Mouse (Mus musculus): ENCODE results near the gene Kctd13.
"Not testable (repeated sequence)": the region's sequence is repeated elsewhere in the genome, so short reads cannot be mapped to it uniquely, and the experiment has no call there.

The Kctd13 gene

DNA sequence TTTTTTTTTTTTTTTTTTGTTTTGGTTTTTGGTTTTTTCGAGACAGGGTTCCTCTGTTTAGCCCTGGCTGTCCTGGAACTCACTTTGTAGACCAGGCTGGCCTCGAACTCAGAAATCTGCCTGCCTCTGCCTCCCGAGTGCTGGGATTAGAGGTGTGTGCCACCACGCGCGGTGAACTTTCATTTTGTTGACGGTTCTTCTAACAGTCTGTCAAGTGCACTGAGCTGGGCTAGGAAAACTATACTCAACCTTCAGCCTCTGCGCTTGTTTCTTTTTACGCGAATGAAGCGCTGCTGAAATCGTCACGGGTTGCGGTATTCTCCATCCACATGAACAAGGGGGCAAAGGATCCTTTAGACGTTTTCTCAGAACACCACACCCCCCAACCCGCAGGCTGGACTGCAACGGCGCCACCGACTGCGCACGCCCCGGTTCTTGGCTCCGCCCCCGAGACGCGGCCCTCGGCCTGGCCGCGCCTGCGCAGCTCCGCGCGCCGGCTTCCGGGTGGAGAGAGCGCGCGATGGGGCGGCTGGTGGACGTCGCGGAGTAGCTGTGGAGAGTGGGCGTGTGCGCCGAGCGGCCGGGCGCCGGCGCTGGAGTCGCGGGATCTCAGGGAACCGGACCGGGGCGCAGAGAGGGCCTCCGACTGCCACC, at the start of gene Kctd13:
Kctd13 (plus strand) TSS at position 496 of the 654 bp plus-strand sequence.
- in situ Hi-C loops (cut with MseI, MboI), result no loop called here

DNA sequence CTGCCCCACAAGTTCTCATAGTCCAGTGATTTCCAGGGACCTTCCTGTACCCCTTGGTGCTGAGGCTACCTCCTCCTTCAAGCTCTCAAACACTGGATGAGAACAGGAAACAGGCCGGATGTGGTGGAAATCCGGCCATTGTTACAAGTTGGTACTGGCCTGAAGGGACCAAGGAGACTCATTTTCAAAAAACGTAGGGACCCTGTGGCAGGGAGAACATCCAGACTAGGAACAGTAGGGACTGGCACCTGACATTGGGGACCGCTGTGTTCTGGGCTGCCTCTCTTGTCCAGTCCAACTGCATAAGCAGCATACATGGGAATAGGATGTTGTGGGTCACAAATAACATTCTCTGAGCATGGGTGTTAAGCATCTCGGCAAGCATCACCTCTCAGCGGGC, 47.6 kb upstream of the Kctd13 start:
- in situ Hi-C loops (cut with MseI, MboI), result no loop called here

DNA sequence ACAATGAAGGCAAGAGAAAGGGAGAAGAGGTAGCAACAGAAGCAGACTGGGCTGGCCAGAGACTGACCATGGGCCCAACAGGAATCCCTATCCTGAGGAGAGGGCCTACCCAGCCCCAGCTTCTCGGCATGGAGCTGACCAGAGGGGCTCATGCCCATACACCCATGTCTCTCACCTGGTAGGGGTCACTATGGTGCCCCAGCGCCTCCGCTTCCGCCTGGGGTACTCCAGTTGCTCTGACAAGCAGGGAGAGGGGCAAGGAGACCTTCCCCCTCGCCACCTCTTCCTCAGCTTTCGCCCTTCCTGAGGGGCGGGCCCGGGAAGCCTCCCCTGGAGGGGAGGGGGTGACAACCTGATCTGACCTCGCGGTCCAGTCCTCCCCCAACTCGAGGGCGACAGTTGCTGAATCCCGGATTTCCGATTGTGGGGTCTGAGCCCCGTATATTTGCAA, 44.9 kb upstream of the Kctd13 start:
- in situ Hi-C loops (cut with MseI, MboI), result no loop called here

DNA sequence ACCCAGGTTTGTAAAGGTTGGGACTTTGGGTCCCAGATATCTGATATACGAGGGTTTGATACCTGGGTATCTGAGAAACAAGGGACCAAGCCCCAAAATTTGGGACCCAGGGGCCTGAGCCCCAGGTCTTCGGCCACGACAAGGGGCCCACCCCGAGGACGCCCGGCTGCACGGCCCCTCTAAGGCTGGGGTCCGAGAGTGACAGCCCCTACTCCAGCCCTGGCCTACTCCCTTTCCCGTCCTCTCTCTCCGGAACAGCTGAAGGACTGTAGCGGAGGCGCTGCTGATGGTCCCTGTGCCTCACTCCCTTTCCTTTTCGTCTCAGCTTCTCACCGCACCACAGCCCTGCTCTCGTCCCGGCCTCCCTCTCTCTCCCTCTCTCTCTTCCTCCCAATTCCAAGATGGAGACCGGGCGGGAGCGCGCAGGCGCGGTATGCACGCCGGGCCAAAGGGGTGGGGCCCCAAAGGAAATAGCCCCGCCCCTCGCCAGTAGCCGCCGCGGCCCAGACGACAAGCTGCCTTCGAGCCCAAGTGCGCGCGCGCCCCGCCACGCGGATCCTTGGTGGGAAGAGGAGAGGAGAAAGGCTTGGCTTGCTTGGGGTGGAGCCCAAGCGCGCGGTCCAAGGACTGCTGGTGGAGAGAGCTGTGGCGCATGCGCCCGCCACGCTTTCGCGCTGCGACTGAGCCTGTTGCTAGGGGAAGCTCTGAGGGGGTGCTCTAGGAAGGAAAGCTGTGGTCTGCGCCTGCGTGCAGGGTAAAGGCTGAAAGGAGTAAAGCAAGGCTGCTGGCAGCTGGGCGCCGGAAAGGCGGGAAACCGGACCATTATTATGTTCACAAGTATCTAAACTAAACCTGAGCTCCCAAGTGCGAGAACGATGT, 44.2 kb upstream of the Kctd13 start, which contains the start of gene Taok2:
Taok2 (minus strand) TSS at position 418 of the 879 bp plus-strand sequence.
- in situ Hi-C loops (cut with MseI, MboI), result no loop called here

DNA sequence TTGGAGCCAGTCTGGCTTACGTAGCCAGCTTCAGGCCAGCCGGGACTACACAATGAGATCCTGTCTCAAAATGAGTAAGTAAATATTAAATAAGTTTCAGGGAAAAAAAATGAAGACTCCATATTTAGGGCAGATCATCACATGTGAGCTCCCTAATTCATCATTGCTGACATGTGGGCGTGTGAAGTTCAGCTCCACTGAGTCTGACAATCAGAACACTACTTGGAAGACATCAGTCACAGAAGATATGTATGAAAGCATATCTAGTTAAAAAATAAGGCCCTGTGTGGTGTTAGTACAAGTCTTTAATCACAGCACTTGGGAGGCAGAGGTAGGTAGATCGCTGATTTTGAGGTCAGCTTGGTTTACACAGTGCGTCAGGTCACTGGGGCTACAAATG, 41.4 kb upstream of the Kctd13 start:
- in situ Hi-C loops (cut with MseI, MboI), result no loop called here

DNA sequence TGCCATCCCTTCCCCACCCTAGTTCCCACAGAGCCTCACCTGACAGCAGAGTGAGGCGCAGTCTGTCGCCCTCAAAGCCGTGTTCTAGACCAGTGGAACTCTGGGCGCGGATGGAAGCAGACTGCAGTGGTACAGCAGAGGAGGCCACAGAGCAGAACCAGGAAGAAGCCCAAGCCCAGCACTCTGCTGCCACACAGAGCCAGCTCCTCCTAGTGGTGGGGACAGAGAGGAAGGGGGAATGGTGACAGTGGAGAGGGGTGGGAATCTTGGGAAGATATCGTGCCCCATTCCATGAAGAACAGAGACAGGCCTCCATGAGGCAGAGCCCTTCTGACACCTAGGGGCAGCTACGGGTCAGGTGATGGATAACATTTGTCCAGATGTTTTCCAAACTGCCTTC, 39.8 kb upstream of the Kctd13 start:
- in situ Hi-C loops (cut with MseI, MboI), result no loop called here

DNA sequence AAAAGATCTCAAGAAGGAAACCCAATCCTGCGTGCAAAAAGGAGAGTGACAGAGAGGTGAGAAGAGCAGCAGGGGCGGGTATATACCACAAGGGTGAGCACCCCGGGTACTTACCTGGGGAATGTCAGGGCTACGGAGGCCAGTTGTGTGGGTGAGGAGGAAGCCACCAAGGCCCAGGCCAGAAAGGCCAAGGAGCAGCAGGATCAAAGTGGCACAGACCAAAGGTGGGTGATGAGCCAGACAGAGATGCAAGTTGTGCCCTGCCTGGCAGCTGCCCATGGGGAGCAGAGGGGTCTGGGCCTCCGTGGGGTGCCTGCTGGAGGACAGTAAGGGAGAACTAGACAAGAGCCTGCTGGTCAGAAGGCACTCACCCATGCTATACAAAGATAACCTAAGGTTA, 31.8 kb upstream of the Kctd13 start:
- in situ Hi-C loops (cut with MseI, MboI), result no loop called here

DNA sequence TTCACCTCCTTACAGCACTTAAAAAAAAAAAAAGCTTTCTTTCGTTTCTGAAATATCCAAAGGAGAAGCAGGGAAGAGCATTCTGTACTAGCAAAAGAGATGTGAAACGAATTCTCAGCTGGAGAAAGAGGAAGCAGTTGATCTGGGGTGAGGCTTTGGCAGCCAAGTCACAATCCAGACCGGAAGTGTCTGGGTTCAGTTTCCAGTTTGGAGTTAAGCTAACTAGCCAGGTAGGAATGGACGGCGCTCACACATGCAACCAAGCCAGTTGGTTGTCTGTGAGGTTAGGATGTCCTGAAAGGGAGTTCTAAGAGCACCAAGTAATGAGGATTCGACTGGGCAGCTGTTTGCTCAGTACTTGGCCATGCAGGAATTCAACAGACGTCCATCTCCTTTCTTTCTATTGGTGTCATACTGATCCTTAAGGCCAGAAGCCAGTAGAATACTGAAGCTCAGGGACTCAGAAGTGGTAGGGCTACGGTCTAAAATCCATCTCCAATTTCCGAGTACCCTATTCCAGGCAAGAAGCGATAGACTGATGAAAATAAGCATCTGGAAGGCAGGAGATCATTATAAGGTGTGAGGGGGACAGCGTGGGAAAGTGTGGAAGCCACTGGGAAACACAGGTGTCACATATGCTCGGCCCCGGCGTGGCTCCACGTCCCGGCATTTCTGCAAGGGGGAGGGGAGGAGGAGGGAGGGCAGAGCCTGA, 31.1 kb upstream of the Kctd13 start:
- in situ Hi-C loops (cut with MseI, MboI), result no loop called here

DNA sequence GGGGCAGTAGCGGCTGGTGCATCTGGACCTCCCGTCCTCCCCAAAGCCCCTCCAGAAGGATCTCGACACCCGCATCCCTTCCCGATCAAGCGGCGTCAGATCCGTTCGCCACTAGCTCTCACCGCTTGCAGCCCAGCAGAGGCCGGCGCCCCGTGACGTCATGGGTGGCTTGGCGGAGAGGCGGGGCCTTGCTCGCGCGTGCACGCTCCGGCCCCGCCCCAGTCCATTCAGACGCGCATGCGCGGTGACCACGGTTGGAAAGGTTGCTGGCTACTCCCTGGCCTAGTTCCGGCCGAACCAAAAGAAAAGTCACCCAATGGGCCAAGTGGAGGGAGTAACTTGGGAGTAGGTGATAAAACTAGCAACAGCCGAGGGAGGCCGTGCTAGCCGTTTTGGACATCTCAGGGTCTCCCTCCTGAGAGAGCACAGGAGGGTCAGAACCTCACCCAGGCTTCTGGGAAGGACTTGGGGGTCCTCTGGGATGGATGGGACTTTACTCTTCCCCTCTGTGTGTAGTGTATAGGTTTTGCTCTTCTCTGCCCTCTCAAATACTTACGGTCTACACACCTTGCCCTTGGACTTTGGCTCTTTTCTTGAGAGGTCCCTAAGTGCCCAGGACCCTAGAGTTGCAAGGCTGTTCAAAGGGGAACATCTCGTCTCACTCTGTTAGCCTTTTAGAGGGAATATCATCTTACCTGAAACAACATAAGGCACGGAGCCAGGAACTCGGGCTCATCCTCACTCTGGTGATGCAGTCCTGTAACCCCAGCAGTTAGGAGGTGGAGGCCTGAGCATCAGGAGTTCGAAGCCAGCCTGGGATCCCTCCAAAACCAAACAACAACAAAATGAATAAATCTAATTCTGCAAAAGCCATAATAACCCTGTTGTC, 30.3 kb upstream of the Kctd13 start:
- in situ Hi-C loops (cut with MseI, MboI), result no loop called here

DNA sequence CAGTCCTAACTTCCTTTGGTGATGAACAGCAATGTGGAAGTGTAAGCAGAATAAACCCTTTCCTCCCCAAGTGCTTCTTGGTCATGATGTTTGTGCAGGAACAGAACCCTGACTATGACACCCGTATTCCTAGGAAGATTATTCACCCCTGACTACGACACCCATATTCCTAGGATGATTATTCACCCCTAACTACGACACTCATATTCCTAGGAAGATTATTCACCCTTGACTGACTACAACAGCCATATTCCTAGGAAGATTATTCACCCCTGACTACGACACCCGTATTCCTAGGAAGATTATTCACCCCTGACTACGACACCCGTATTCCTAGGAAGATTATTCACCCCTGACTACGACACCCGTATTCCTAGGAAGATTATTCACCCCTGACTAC, 28.9 kb upstream of the Kctd13 start:
- in situ Hi-C loops (cut with MseI, MboI), result not testable (repeated sequence)

DNA sequence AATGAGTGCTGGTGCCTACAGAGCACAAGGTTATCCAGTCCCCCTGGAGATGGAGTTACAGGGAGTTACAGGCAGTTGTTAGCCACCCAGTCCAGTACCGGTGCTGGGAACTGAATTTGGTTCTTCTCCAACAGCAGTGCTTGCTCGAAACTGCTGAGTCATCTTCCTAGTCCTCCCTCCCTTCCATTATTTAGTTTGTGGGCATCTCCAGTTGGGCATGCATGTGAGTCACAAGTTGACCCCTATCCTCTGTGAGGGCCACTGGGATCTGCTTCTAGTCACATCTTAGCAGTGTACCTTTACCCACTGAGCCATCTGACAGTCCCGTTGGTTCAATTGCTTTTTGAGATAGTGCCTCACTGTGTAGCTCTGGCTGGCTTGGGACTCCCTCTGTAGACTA, 23.1 kb upstream of the Kctd13 start:
- in situ Hi-C loops (cut with MseI, MboI), result no loop called here

DNA sequence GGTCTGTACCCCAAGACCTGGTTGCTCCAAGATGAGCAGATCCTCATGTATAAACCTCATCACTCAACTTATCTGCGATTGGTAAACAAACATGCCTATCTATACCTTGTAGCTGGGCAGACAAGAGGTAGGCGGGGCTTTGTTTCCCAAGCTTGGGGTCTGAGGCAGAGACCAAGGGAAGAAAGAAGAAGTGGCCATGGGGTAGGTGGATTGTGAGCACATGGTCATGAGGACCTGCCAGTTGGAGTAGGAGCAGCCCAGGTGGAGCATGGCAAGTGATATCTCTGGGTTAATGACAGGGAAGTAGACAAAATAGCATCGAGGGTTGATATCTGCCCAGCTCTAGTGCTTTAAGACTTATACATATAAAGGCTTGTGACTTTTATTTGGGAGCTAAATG, 13.8 kb upstream of the Kctd13 start:
- in situ Hi-C loops (cut with MseI, MboI), result no loop called here

DNA sequence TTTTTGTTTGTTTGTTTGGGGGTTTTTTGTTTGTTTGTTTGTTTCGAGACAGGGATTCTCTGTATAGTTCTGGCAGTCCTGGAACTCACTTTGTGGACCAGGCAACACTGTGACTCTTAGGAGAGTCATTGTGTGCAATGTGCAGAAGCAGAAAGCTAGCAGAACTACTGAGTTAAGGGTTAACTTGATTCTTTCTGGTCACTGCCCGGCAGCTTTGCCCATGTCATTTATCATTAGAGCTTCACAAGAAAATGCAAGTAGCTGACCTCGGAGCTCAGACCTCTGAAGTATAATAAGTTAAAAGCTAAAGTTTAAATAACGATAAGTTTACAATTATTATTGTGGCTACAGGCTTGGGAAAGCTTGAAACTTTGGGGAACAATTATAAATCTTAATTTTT, 10.3 kb upstream of the Kctd13 start:
- in situ Hi-C loops (cut with MseI, MboI), result not testable (repeated sequence)

DNA sequence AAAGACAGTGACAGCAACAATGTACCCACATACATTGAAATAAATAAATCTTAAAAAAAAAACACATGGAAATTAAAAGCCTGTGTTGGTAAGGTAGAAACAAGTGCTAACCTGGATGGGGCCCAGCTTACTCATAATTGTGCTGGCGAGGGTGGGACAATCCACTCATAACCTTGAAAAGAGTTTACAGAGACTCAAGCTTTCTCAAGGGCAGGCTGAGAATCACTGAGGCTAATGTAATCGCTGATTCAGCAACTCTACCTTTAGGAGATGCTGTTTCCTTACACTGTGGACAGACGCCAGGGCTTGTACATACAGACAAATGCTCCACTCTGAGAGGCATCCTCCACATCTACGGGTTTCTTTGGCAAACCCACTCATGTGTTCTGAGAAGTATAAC, 8.7 kb upstream of the Kctd13 start:
- in situ Hi-C loops (cut with MseI, MboI), result no loop called here

DNA sequence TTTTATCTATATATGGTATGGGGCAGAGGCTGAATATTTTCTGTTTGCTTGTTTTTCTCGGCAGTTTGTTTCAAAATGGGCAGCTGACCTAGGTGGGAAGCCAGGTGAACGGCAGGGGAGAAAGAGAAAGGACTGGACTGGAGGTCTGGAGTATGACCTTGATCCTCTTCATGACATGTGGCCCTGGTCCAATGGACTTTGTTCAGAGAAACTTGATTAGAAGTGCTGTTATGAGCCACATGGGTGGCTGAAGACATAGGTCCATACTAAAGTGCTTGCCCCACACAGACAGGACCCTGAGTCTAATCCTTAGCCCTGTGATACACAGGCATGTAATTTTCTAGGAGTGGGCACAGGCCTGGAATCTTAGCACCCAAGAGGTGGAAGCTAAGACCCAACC, 7.1 kb upstream of the Kctd13 start:
- in situ Hi-C loops (cut with MseI, MboI), result no loop called here

DNA sequence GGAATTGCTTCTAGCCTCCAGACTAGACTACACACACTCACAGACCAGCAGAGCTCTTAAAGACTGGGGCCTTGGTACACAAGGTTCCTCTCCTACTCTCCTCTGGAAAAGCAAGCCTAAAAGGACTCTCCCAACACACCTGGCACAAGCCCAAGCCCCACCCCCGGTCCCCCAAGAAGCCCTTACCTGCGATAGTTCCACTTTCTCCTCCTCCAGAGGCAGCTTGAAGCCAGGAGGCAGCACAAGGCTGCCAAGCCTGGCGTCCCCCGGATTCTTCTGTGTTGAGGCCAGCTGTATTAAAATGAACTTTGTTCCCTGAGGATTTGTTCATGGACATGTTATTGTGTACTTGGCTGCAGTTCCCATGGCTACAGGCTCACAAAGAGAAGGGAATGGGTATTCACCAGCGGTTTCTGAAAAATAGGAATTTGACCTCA, 6.0 kb upstream of the Kctd13 start, which contains the start of gene Tmem219:
Tmem219 (minus strand) TSS at position 294 of the 437 bp plus-strand sequence.
- in situ Hi-C loops (cut with MseI, MboI), result no loop called here

DNA sequence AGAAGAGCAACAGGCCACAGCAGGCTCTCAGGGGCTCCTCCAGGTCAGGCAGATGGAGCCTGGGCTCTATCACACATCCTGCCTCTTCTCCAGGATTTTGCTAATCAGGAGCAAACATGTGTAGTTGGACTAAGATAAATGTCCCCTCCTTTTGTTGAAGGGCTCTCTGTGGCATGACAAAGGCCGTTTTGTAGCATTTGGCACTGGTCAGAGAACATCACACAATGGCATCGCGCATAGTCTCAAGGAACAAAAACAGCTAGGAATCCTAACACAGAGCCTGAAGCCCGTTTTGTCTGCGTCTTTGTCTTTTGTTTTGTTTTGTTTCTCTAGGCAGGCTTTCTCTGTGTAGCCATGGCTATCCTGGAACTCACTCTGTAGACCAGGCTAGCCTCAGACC, 4.7 kb upstream of the Kctd13 start:
- in situ Hi-C loops (cut with MseI, MboI), result no loop called here

DNA sequence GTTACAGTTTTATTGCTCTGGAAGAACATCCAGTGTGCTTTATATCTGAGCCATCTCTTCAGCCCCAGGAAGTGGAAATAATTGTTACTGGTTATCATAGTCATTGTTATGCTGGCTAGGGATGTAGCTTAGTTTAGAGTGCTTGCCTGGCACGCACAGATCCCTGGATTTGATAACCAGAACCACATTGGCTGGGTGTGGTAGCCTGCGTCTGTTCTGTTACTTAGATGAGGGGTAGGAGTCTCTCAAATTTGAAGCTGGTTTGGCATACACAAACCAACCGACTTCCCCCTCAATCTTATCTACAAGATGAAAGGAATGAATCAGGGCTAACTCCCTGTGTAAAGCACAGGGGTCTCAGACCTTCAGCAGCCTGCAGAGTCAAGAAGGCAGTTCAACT, 2.4 kb upstream of the Kctd13 start:
- in situ Hi-C loops (cut with MseI, MboI), result no loop called here

DNA sequence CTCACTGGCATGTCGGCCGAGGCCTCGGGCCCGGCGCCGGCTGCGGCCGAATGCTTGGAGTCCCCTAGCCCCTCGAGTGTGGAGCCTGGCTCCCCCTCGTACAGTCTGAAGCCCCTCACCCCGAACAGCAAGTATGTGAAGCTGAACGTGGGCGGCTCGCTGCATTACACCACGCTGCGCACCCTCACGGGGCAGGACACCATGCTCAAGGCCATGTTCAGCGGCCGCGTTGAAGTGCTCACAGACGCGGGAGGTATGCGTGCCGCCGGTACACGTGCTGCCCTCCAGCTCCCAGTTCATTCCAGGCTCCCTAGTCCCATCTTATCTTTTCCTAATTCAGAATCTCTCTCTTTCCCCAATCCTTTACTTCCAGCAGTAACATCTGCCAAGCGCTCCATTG, 367 bp downstream of the Kctd13 start:
- in situ Hi-C loops (cut with MseI, MboI), result no loop called here

DNA sequence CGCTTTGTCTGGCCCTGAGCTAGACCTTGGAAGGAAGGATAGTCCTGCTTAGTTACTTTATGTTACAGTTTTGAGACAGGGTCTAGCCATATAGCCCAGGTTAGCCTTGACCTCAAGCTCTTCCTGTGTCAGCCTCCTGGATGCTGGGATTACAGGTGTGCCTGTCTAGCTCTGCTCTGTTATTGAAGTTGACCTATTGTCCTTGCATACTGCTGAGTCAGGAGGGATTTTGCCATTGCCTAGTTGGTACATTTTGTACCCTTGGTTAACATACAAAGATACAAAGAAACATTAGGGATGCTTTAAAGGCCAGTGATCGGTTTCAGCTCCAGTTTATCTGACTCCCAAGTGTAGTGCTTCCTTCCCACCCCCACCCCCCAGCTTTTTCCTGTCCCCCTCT, 4.0 kb downstream of the Kctd13 start:
- in situ Hi-C loops (cut with MseI, MboI), result loop anchor here in 1 of 2 experiments (10.0 kb wide), 1 partner anchor 108 kb away; no protein-coding TSS in a partner anchor

DNA sequence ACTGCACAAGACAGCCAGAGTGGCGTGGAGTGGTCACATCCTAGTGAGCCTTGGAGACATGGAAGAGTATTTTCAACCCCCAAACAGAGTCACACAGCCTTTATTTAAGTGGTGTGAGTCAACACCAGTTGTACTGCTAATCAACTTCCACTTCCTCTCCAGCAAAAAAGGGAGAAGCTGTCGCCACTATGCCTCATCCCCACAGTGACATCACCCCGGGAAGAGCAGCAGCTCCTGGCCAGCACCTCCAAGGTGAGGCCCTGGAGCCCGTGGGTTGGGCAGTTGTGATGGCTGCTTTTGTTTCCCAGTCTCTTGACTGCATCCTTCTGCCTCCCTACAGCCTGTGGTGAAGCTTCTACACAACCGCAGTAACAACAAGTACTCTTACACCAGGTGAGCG, 12.5 kb downstream of the Kctd13 start:
- in situ Hi-C loops (cut with MseI, MboI), result no loop called here
